Mouse (Mus musculus): ENCODE data around the gene Stard10.

- TF ChIP-seq CTCF (IDR thresholded peaks at IDR 0.05) (peak; percentile 91), POLR2A (IDR thresholded peaks at IDR 0.05; ENCODE audit: insufficient read depth, low read depth, low read length) (peak; percentile 91)
Observed at GRCm38 (mm10) chr7:101310327-101311028, 6.4 kb upstream of the Stard10 start.
